Mouse (Mus musculus) megakaryocyte, embryonic 14.5 days (primary cell): Measurements from ENCODE around the gene Tax1bp1. TPM values are rescaled to one million over a fixed set of nuclear protein-coding genes. Genes with fewer than 3 reads are reported as not detected.

ENCODE experiments used
- H3K27me3 ChIP-seq: replicated peaks from 2 replicates; pipeline ENCODE3; 2012; ENCODE audit warnings: inconsistent platforms
- H3K36me3 ChIP-seq: replicated peaks from 2 replicates; pipeline ENCODE3; 2012; ENCODE audit warnings: low read length, inconsistent platforms, mixed read lengths
- H3K4me1 ChIP-seq: 2 replicates; pipeline ENCODE4 v1.6.1; 2012; ENCODE audit warnings: inconsistent platforms
- H3K4me3 ChIP-seq: replicated peaks from 2 replicates; pipeline ENCODE3; 2012; ENCODE audit warnings: moderate library complexity, mild to moderate bottlenecking, inconsistent platforms
- H3K9me3 ChIP-seq: 2 replicates; pipeline ENCODE4 v1.6.1; 2012; ENCODE audit warnings: inconsistent platforms
- FLI1 ChIP-seq: IDR thresholded peaks from 2 replicates; pipeline ENCODE4 v1.6.1; 2012; ENCODE audit warnings: low read length, inconsistent platforms, mixed read lengths
- GATA1 ChIP-seq: IDR thresholded peaks from 3 replicates; pipeline ENCODE4 v1.6.1; 2012; ENCODE audit warnings: mixed read lengths, low read length, inconsistent platforms, borderline replicate concordance
- polyA plus RNA-seq: library from polyadenylated mRNA; stranded (reverse); fragments of >175 nt; gene quantifications from 2 replicates; pipeline ENCODE4 v1.2.3, GENCODE M21; 2012; ENCODE audit warnings: low replicate concordance; ENCODE audit not compliant: insufficient read depth

Gene Tax1bp1
- polyA plus RNA-seq, 1 experiment: 12.5 TPM

DNA sequence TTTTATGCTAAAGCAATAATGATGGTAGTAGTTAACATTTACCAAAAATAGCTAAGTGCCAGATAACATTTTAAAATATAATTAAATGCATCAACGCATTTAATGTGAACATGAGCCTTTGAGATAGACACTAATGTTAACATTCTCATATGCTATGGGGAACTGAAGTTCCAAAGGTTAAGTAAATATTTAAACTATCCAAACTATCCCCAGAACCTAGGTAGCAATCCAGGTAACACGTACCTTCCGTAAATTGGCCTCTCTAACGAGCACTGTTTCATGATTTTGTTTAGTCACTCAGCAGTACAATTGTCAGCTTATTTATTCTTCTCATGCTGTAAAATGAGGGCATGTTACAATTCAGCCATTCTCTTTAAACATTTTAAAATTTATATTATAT is 13.6 kb upstream of the Tax1bp1 start:
- Histone ChIP-seq H3K9me3 (no peaks in the 10 kb centered on the region), H3K27me3 (no peaks in the 10 kb centered on the region), H3K36me3 (no peaks in the 10 kb centered on the region), H3K4me3 (no peak overlapping the region), H3K4me1 (peaks cover 73% of the 10 kb centered on the region)
- TF ChIP-seq GATA1: no peak

DNA sequence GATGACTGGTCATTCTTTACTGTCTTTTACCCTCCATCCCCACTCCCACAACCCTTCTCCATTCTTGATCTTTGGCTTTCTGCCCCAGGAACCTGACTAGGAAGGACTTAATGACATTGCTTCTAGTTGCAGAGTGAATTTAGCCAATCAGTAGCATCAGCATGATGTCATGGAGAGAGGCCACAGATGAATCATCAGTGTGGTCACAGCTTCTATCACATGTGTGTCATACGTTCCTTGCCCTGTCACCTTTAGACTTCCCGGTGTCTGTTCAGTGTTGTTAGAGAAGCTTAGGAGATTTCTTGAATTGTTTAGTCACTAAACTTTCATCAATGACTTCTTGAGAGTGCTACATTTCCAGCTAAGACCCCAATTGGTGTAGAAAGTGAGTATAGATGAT is 10.3 kb upstream of the Tax1bp1 start:
- Histone ChIP-seq H3K36me3 (no peaks in the 10 kb centered on the region), H3K9me3 (no peaks in the 10 kb centered on the region), H3K4me3 (no peak overlapping the region), H3K27me3 (no peaks in the 10 kb centered on the region), H3K4me1 (peaks cover 68% of the 10 kb centered on the region)
- TF ChIP-seq GATA1: no peak
- no peak for TF ChIP-seq FLI1

DNA sequence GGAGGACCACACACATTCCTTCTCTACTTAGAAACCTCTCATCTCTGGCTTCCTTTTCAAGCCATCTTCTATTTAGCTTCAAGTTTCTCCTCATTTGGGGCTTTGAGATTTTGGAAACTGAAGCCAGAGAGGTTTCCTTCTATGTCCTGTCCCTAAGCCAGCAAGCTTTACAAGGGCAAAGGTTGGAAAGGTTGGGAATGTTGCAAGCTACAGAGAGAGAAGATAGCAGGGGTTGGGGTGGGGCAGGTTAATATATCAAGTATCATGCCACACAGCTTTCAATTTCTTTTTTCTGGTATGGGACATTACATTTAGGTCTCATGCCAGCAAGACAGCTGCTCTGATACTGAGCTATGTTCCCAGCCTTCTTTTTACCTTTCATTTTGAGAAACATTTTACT is 8.2 kb upstream of the Tax1bp1 start:
- Histone ChIP-seq H3K4me3 (no peak overlapping the region), H3K4me1 (peaks cover 57% of the 10 kb centered on the region), H3K27me3 (no peaks in the 10 kb centered on the region), H3K9me3 (no peaks in the 10 kb centered on the region), H3K36me3 (no peaks in the 10 kb centered on the region)
- TF ChIP-seq GATA1 (no peak), FLI1 (no peak)

DNA sequence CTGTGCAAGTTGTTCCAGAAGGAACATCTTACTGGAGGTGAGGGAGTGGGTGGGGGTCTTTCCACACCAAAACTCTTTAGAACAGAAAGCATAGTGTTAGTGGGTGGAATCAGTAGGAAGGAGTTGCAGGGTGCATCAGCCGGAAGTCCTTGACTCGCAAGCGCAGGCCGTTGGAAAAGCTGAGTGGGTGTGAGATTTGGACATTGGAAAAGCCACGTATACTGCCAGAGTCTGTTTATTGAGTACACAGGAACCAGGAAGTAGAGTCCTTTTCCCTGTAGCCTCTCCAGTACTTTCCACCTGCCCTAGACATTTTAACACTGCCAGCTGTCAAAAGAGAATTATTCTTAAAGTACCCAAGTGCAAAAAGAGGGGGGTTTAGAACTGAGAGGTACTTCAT is 5.7 kb upstream of the Tax1bp1 start:
- TF ChIP-seq FLI1 (no peak), GATA1 (no peak)
- Histone ChIP-seq H3K4me3 (no peak overlapping the region), H3K4me1 (peaks cover 51% of the 10 kb centered on the region)

DNA sequence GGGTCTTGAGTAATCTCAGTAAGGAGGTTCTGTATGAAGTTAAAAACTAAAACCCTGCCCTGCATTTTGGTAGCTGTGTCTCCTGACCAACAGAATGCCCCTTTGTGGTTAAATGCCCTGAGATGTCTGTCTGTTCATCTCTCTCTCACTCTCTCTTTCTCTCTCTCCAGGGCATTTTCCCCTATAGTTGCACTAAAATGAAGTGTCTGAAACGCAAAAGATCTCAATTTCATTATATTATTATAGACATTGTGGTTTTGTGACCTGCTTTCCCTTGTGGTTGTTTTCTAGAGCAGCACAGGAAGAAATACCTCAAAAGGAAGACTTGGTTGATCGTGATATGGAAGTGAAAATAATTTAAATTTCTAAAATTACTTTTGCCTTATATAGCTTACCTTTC is 966 bp upstream of the Tax1bp1 start:
- peaks cover 42% of the 10 kb centered on the region for H3K4me1 ChIP-seq
- TF ChIP-seq GATA1 (no peak), FLI1 (no peak)
- H3K4me3 ChIP-seq: peak overlapping the region; percentile 98

More for the DNA sequence above, 5.7 kb upstream of the Tax1bp1 start:
- Histone ChIP-seq H3K36me3 (no peaks in the 10 kb centered on the region), H3K27me3 (no peaks in the 10 kb centered on the region), H3K9me3 (no peaks in the 10 kb centered on the region)

DNA sequence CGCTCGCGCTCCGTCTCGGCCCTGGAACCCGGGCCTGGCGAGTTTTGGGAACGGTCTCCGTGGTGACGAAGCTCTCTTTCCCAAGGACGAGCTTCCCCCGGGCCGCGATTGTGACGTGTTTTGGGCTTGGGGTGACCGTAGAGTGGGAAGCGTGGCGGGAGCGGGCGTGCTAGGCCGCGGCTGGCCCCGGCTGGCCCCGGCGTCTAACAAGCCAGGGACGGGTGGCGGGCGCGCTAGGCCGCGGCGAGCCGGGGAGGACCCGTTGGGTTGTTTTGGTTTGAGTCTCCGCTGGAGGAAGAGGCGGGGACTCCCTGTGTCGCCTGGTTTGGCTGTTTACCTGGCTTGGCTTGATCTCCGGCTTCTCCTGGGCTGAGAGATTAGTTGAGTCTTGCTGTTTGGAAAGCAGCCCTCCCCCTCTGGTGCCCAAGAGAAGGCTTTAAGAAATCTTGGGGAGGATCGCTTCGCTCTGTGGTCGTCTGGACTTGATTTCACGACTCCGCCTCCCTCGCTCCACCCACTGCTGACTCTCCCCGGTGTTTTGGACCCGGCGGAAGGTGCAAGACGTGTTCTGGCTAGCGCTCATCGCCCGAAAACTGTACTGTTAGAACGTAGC is 474 bp downstream of the Tax1bp1 start:
- peaks cover 57% of the 10 kb centered on the region for H3K4me1 ChIP-seq
- H3K27me3 ChIP-seq: no peaks in the 10 kb centered on the region
- peaks cover 5% of the 10 kb centered on the region for H3K36me3 ChIP-seq
- H3K9me3 ChIP-seq: no peaks in the 10 kb centered on the region
- TF ChIP-seq FLI1 (no peak), GATA1 (no peak)
- peak overlapping the region; percentile 98 for H3K4me3 ChIP-seq

More for the DNA sequence above, 966 bp upstream of the Tax1bp1 start:
- no peaks in the 10 kb centered on the region for H3K9me3 ChIP-seq
- no peaks in the 10 kb centered on the region for H3K27me3 ChIP-seq
- H3K36me3 ChIP-seq: peaks cover 2% of the 10 kb centered on the region

- peaks cover 63% of the 10 kb centered on the region for H3K4me1 ChIP-seq
- no peaks in the 10 kb centered on the region for H3K27me3 ChIP-seq
- H3K36me3 ChIP-seq: peaks cover 33% of the 10 kb centered on the region
- H3K9me3 ChIP-seq: no peaks in the 10 kb centered on the region
- TF ChIP-seq GATA1: no peak
- no peak overlapping the region for H3K4me3 ChIP-seq
These were observed 4.1 kb downstream of the Tax1bp1 start for GRCm38 (mm10) chr6:52717493-52718192.

- peak overlapping the region; percentile 65 for H3K4me3 ChIP-seq
- H3K4me1 ChIP-seq: peaks cover 60% of the 10 kb centered on the region
- H3K36me3 ChIP-seq: peaks cover 92% of the 10 kb centered on the region
- H3K27me3 ChIP-seq: no peaks in the 10 kb centered on the region
- no peak for TF ChIP-seq FLI1
- TF ChIP-seq GATA1: no peak
- H3K9me3 ChIP-seq: no peaks in the 10 kb centered on the region
These were observed 11.4 kb downstream of the Tax1bp1 start for GRCm38 (mm10) chr6:52724805-52725439.

GRCm38 (mm10) chr6:52730338-52730737 is 16.8 kb downstream of the Tax1bp1 start:
- no peak for TF ChIP-seq FLI1
- no peak for TF ChIP-seq GATA1
- no peaks in the 10 kb centered on the region for H3K27me3 ChIP-seq
- H3K9me3 ChIP-seq: no peaks in the 10 kb centered on the region
- H3K4me1 ChIP-seq: peaks cover 26% of the 10 kb centered on the region
- no peak overlapping the region for H3K4me3 ChIP-seq
- H3K36me3 ChIP-seq: peaks cover 96% of the 10 kb centered on the region

- H3K36me3 ChIP-seq: peaks cover 94% of the 10 kb centered on the region
These were observed 21.1 kb downstream of the Tax1bp1 start for GRCm38 (mm10) chr6:52734630-52735029.

More at GRCm38 (mm10) chr6:52734630-52735029, 21.1 kb downstream of the Tax1bp1 start:
- no peaks in the 10 kb centered on the region for H3K9me3 ChIP-seq
- H3K4me3 ChIP-seq: no peak overlapping the region
- H3K4me1 ChIP-seq: peaks cover 13% of the 10 kb centered on the region
- TF ChIP-seq FLI1: no peak
- no peak for TF ChIP-seq GATA1
- no peaks in the 10 kb centered on the region for H3K27me3 ChIP-seq
